Mouse (Mus musculus): ENCODE measurements around the gene Rab8a.

GRCm38 (mm10) chr8:72115202-72115601 lies 45.8 kb upstream of the Rab8a start:
- TF ChIP-seq CTCF (IDR thresholded peaks at IDR 0.05; ENCODE audit: low read depth, low read length) (no peak), POLR2A (IDR thresholded peaks at IDR 0.05; ENCODE audit: borderline replicate concordance, low read depth, low read length) (no peak)
